Mouse (Mus musculus) kidney, adult 2 months (tissue): ENCODE results near the gene D17H6S53E.

Experiments used
- CTCF ChIP-seq: fragments of 200-500 bp; conservative IDR thresholded peaks from 2 replicates; pipeline ENCODE4 v1.5.1; 2011; ENCODE audit warnings: low read depth, mild to moderate bottlenecking, control low read depth, low read length, moderate library complexity, mixed read lengths; ENCODE audit not compliant: insufficient read depth, insufficient read length
- POLR2A ChIP-seq: fragments of 200-500 bp; IDR thresholded peaks from one replicate; pipeline ENCODE4 v1.6.1; 2011; ENCODE audit warnings: low read depth, low read length, control low read depth

GRCm38 (mm10) chr17:35172445-35173234 lies 46.5 kb downstream of the D17H6S53E start:
- no peak for TF ChIP-seq CTCF
- TF ChIP-seq POLR2A: no peak
